Mouse (Mus musculus) olfactory bulb, adult 2 months (tissue): Measurements from ENCODE around the gene Dctn3.

ENCODE experiments used
- CTCF ChIP-seq: fragments of 200-500 bp; IDR thresholded peaks from 2 replicates; pipeline ENCODE4 v1.5.1; 2012; ENCODE audit warnings: low read depth, mild to moderate bottlenecking, low read length, moderate library complexity; ENCODE audit not compliant: insufficient read depth
- POLR2A ChIP-seq: fragments of 200-500 bp; IDR thresholded peaks from 2 replicates; pipeline ENCODE4 v1.6.1; 2012; ENCODE audit warnings: mild to moderate bottlenecking, low read depth, low read length, moderate library complexity; ENCODE audit not compliant: insufficient read depth

DNA sequence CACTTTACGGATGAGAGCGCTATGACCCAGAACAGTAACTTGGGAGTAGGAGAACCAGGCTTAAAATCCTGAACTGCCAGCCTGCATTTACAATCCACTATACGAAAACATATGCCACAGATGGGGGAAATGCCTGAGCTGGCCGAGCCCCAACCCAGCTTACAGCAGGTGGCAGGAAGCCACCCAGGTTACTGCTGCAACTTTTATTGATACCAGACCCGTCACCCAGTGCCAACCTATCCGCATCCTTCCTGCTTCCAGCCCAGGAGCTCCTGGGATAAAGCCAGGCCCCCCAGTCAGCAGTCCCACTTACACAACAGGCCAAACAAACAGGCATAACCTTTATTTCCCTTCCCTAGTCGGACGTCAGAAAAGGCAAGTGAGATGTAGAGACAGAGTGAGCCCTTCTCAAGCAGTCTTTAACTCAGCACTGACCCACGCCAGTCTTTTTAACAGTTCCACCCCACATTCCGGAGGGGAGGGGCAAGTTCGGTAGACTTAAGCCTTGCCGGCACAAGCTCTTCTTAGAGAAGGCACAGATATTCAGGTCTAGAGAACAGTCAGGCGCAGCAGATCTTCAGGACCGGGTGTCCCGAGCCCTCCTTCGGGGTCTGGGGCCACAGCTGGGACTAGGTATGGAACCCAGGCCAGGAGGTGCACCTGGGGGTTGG lies 11.1 kb downstream of the Dctn3 start:
- no peak for TF ChIP-seq POLR2A
- TF ChIP-seq CTCF, result no peak
